Mouse (Mus musculus) hindbrain, postnatal 0 days (tissue): ENCODE data around the gene Gm13277. TPM values are rescaled to one million over a fixed set of nuclear protein-coding genes. Genes with fewer than 3 reads are reported as not detected.
"Not testable (repeated sequence)": the region's sequence is repeated elsewhere in the genome, so short reads cannot be mapped to it uniquely, and the experiment has no call there.

Source experiments
- ATAC-seq: fragments of 200-750 bp; cut with Nextera tagmentation; 2 replicates; pipeline ENCODE4 v1.8.0; 2017; ENCODE audit warnings: mild to moderate bottlenecking, moderate TSS enrichment, moderate library complexity
- DNase-seq: peaks from one replicate; pipeline ENCODE4 v3.0.0-alpha.2; 2015; ENCODE audit warnings: low spot score
- H3K27ac ChIP-seq: fragments of 300-500 bp; sonication (generic); 2 replicates; pipeline ENCODE4 v1.5.1; 2014; ENCODE audit warnings: mild to moderate bottlenecking
- H3K27me3 ChIP-seq: fragments of 300-500 bp; sonication (generic); 2 replicates; pipeline ENCODE4 v1.6.1; 2014; ENCODE audit warnings: low read length, mixed read lengths; ENCODE audit not compliant: insufficient read depth
- H3K36me3 ChIP-seq: fragments of 300-500 bp; sonication (generic); 2 replicates; pipeline ENCODE4 v1.6.1; 2014; ENCODE audit warnings: low read length, mixed read lengths; ENCODE audit not compliant: insufficient read depth
- H3K4me1 ChIP-seq: fragments of 300-500 bp; sonication (generic); 2 replicates; pipeline ENCODE4 v1.6.1; 2014; ENCODE audit warnings: antibody characterized with exemption, low read length, mixed read lengths; ENCODE audit not compliant: insufficient read depth
- H3K4me2 ChIP-seq: fragments of 300-500 bp; sonication (generic); 2 replicates; pipeline ENCODE4 v1.6.1; 2014; ENCODE audit warnings: low read depth, mild to moderate bottlenecking, low read length, moderate library complexity, mixed read lengths
- H3K4me3 ChIP-seq: fragments of 300-500 bp; sonication (generic); 2 replicates; pipeline ENCODE4 v1.5.1; 2014; ENCODE audit warnings: low read length
- H3K9ac ChIP-seq: fragments of 300-500 bp; sonication (generic); replicated peaks from 2 replicates; pipeline ENCODE4 v1.6.1; 2014; ENCODE audit warnings: mild to moderate bottlenecking, low read length, moderate library complexity, mixed read lengths
- H3K9me3 ChIP-seq: fragments of 300-500 bp; sonication (generic); 2 replicates; pipeline ENCODE4 v1.6.1; 2016; ENCODE audit warnings: low read length, mixed read lengths
- CTCF ChIP-seq: IDR thresholded peaks from 2 replicates; pipeline ENCODE4 v1.5.1; 2016; ENCODE audit warnings: antibody characterized with exemption, control low read depth, low read depth
- WGBS: fragments of 180-500 bp; shearing (Covaris S2); extraction: QIAGEN DNeasy Blood & Tissue Kit; methylation state at CpG from one replicate; pipeline ENCODE4 v1.1.7; 2014; 5-methylcytosine and 5-hydroxymethylcytosine counted together
- polyA plus RNA-seq: library from polyadenylated mRNA; unstranded; fragments of >200 nt; fragmentation: Nextera tagmentation; extraction: Ambion mirVana; gene quantifications from 2 replicates; pipeline ENCODE4 v1.2.1, GENCODE M21; 2015
- total RNA-seq: library from RNA; depleted of rRNA; stranded (reverse); fragments of >200 nt; gene quantifications from 2 replicates; pipeline ENCODE4 v1.2.3, GENCODE M21; 2014; rRNA removed

Gene Gm13277
- total and polyA plus RNA-seq, 2 experiments from 2014 or later, result not detected

DNA sequence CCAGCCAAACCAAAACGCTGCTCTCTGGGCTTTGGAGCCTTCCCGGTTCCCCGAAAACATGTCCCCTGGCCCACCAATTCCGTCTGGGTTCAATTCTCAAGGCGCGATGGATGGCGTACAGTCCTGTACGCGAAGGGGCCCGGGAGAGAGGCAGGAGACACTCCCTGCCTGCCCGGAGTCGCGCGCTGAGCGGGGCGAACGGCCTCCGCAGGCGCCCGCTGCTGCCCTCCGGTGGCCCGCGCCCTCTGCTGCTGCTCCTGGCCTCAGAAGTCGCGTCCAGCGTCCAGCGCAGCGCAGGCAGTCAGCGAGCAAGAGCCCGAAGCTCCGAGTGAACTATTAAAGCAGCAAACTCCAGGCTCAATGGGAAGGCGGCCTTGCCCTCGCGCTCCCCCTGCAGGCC lies 17.3 kb downstream of the Gm13277 start:
- not testable (repeated sequence) for H3K4me1 ChIP-seq, H3K9me3 ChIP-seq, DNase-seq, H3K4me3 ChIP-seq, H3K27ac ChIP-seq, H3K4me2 ChIP-seq, ATAC-seq, H3K36me3 ChIP-seq, H3K9ac ChIP-seq, H3K27me3 ChIP-seq
- WGBS, result 0% methylated on average over 6 of the region's 34 CpGs

DNA sequence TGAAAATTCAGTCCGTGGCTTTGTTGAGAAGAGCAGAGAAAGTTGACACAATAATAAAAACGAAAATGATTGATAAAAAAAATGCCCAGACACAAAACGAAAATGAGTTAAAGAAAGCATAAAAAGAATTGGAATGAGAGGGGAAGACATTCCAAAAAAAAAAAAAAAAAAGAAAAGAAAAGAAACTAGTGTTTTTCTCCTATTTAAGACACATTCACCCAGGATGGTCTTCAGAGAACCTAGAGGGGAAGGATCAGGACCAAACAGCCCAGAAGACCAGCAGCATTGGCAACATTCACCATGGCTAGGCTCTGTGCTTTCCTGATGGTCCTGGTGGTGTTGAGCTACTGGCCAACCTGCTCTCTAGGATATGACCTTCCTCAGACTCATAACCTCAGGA lies 27.5 kb downstream of the Gm13277 start, which contains the start of gene Ifna7:
Ifna7 (plus strand) TSS at position 301 of the 400 bp plus-strand sequence.
- Histone ChIP-seq H3K27ac (no peak within 1 kb of the TSS), H3K4me2 (no peak within 1 kb of the TSS), H3K4me1 (no peaks in the 10 kb centered on the region), H3K27me3 (no peaks in the 10 kb centered on the region), H3K9ac (no peak within 1 kb of the TSS), H3K36me3 (no peaks in the 10 kb centered on the region), H3K4me3 (no peak within 1 kb of the TSS), H3K9me3 (no peaks in the 10 kb centered on the region)
- 67% methylated on average over 3 of the region's 3 CpGs for WGBS
- TF ChIP-seq CTCF, result no peak
- no peak for ATAC-seq
- no peak for DNase-seq

DNA sequence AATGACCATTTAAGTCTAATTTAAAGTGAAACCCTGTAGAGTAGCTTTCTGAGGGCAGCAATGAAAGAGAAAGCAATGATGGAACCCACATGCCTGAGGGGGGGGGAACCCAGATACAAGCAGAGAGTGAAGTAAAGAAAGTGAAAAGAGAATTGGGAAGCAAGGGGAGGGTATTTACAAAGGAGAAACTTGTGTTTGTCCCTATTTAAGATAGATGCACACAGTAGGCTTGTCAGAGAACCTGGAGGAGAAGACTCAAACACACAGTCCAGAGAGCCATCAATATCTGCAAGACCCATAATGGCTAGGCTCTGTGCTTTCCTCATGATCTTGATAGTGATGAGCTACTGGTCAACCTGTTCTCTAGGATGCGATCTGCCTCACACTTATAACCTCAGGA lies 31.2 kb downstream of the Gm13277 start, which contains the start of gene Ifna11:
Ifna11 (plus strand) TSS at position 301 of the 400 bp plus-strand sequence.
- Histone ChIP-seq H3K4me1 (no peaks in the 10 kb centered on the region), H3K27ac (no peak within 1 kb of the TSS), H3K9ac (no peak within 1 kb of the TSS), H3K4me2 (no peak within 1 kb of the TSS), H3K9me3 (no peaks in the 10 kb centered on the region), H3K4me3 (no peak within 1 kb of the TSS), H3K27me3 (no peaks in the 10 kb centered on the region), H3K36me3 (no peaks in the 10 kb centered on the region)
- TF ChIP-seq CTCF, result no peak
- ATAC-seq (no peak), DNase-seq (no peak)
- 89% methylated on average over 1 of the region's 1 CpGs for WGBS

DNA sequence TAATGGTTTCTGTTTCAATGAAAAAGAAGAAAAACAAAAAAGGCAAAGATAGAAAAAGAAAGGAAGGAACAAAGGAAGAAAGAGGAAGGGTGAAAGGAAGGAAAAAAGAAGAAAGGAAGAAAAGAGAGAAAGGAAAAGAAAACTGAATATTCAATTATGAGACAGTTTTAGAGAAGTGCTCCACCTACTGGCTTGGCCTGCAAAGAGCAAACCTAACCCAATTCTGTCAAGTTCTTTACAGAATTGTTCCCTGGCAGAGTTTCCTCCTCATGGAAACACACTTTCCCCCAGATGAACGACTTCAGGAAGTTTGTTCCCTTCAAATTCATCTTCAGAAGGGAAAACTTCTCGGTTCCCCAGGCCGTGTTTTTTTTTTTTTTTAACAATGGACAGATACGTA lies 34.6 kb downstream of the Gm13277 start:
- H3K36me3 ChIP-seq, result no peaks in the 10 kb centered on the region
- H3K4me2 ChIP-seq, result no peak overlapping the region
- no peak overlapping the region for H3K27ac ChIP-seq
- ATAC-seq (no peak), DNase-seq (peak; percentile 53)
- H3K9me3 ChIP-seq, result no peaks in the 10 kb centered on the region
- 21% methylated on average over 4 of the region's 4 CpGs for WGBS
- H3K4me3 ChIP-seq, result no peak overlapping the region
- peak; percentile 67 for TF ChIP-seq CTCF
- no peaks in the 10 kb centered on the region for H3K4me1 ChIP-seq
- H3K9ac ChIP-seq, result no peak overlapping the region
- no peaks in the 10 kb centered on the region for H3K27me3 ChIP-seq

- H3K4me2 ChIP-seq, H3K36me3 ChIP-seq, H3K9ac ChIP-seq, H3K4me3 ChIP-seq, H3K9me3 ChIP-seq, H3K4me1 ChIP-seq, ATAC-seq, H3K27ac ChIP-seq, H3K27me3 ChIP-seq, DNase-seq: not testable (repeated sequence)
These were observed 38.7 kb downstream of the Gm13277 start, which contains the start of gene Ifna6 for GRCm38 (mm10) chr4:88827116-88827515. Gene Ifna6 (plus strand): TSS chr4:88827416.

- H3K27ac ChIP-seq, result no peak overlapping the region
- no peaks in the 10 kb centered on the region for H3K36me3 ChIP-seq
- no peak overlapping the region for H3K4me3 ChIP-seq
- no peaks in the 10 kb centered on the region for H3K4me1 ChIP-seq
- TF ChIP-seq CTCF, result peak; percentile 62
- H3K4me2 ChIP-seq, result no peak overlapping the region
- no peak for ATAC-seq
- WGBS, result 23% methylated on average over 4 of the region's 4 CpGs
- peak; percentile 36 for DNase-seq
- H3K9me3 ChIP-seq, result no peaks in the 10 kb centered on the region
- no peaks in the 10 kb centered on the region for H3K27me3 ChIP-seq
- H3K9ac ChIP-seq, result no peak overlapping the region
These were observed 42.1 kb downstream of the Gm13277 start for GRCm38 (mm10) chr4:88830523-88830922.

DNA sequence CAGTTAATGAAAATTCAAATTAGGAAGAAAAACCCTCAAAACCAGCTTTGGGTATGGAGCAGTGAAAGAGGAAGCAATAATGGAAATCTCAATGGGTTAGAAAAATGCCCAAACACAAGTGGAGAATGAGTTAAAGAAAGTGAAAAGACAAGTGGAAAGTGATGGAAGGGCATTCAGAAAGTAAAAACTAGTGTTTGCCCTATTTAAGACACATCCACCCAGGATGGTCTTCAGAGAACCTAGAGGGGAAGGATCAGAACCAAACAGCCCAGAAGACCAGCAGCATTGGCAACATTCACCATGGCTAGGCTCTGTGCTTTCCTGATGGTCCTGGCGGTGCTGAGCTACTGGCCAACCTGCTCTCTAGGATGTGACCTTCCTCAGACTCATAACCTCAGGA lies 46.8 kb downstream of the Gm13277 start, which contains the start of gene Ifna5:
Ifna5 (plus strand) TSS at position 301 of the 400 bp plus-strand sequence.
- not testable (repeated sequence) for H3K4me1 ChIP-seq

More for the DNA sequence above, 46.8 kb downstream of the Gm13277 start, which contains the start of gene Ifna5:
- H3K9me3 ChIP-seq, H3K27ac ChIP-seq, H3K27me3 ChIP-seq, H3K9ac ChIP-seq, ATAC-seq, H3K4me2 ChIP-seq, DNase-seq, H3K36me3 ChIP-seq, H3K4me3 ChIP-seq: not testable (repeated sequence)
- 82% methylated on average over 1 of the region's 1 CpGs for WGBS

Other genes starting within 250 kb of the Gm13277 start
Only the 30 nearest of the 31 such genes appear.
- gene Ifna14, start 216.8 kb upstream of the Gm13277 start, total RNA-seq, result not detected in 2 replicates
- not detected in 2 replicates for gene Ifna14, start 216.8 kb upstream of the Gm13277 start, polyA plus RNA-seq
- gene Ifna9, start 196.2 kb upstream of the Gm13277 start, total RNA-seq, result not detected in 2 replicates
- gene Ifna9, start 196.2 kb upstream of the Gm13277 start, polyA plus RNA-seq, result not detected in 2 replicates
- gene Ifna12, start 185.3 kb upstream of the Gm13277 start, total RNA-seq, result not detected in 2 replicates
- gene Ifna12, start 185.3 kb upstream of the Gm13277 start, polyA plus RNA-seq, result not detected in 2 replicates
- not detected in 2 replicates for gene C87499, start 154.2 kb upstream of the Gm13277 start, total RNA-seq
- not detected in 2 replicates for gene C87499, start 154.2 kb upstream of the Gm13277 start, polyA plus RNA-seq
- gene Ifna13, start 144.2 kb upstream of the Gm13277 start, total RNA-seq, result not detected in 2 replicates
- not detected in 2 replicates for gene Ifna13, start 144.2 kb upstream of the Gm13277 start, polyA plus RNA-seq
- not detected in 2 replicates for gene Ifna16, start 111.7 kb upstream of the Gm13277 start, total RNA-seq
- not detected in 2 replicates for gene Ifna16, start 111.7 kb upstream of the Gm13277 start, polyA plus RNA-seq
- not detected in 2 replicates for gene Ifna2, start 104.7 kb upstream of the Gm13277 start, total RNA-seq
- not detected in 2 replicates for gene Ifna2, start 104.7 kb upstream of the Gm13277 start, polyA plus RNA-seq
- not detected in 2 replicates for gene Ifnab, start 97.3 kb upstream of the Gm13277 start, total RNA-seq
- gene Ifnab, start 97.3 kb upstream of the Gm13277 start, polyA plus RNA-seq, result not detected in 2 replicates
- 0.18 and 2.2 TPM in 2 replicates for gene Gm26566, start 66.8 kb upstream of the Gm13277 start, total RNA-seq
- gene Gm26566, start 66.8 kb upstream of the Gm13277 start, polyA plus RNA-seq, result 1.4 and 1.5 TPM in 2 replicates
- 140 TPM in 2 replicates for gene Klhl9, start 66.2 kb upstream of the Gm13277 start, total RNA-seq
- 73.1 and 78.8 TPM in 2 replicates for gene Klhl9, start 66.2 kb upstream of the Gm13277 start, polyA plus RNA-seq
- not detected in 2 replicates for gene Gm13271, start 33.8 kb upstream of the Gm13277 start, total RNA-seq
- not detected in 2 replicates for gene Gm13271, start 33.8 kb upstream of the Gm13277 start, polyA plus RNA-seq
- gene Gm13283, start 28.5 kb upstream of the Gm13277 start, total RNA-seq, result not detected in 2 replicates
- not detected in 2 replicates for gene Gm13283, start 28.5 kb upstream of the Gm13277 start, polyA plus RNA-seq
- not detected in 2 replicates for gene Gm13290, start 14.8 kb upstream of the Gm13277 start, total RNA-seq
- gene Gm13290, start 14.8 kb upstream of the Gm13277 start, polyA plus RNA-seq, result not detected in 2 replicates
- not detected in 2 replicates for gene Gm13289, start 11.7 kb upstream of the Gm13277 start, total RNA-seq
- not detected in 2 replicates for gene Gm13289, start 11.7 kb upstream of the Gm13277 start, polyA plus RNA-seq
- gene Gm13272, start 8.8 kb upstream of the Gm13277 start, total RNA-seq, result not detected in 2 replicates
- gene Gm13272, start 8.8 kb upstream of the Gm13277 start, polyA plus RNA-seq, result not detected in 2 replicates
- gene Ifnz, start 6.5 kb upstream of the Gm13277 start, total RNA-seq, result not detected in 2 replicates
- gene Ifnz, start 6.5 kb upstream of the Gm13277 start, polyA plus RNA-seq, result not detected in 2 replicates
- not detected in 2 replicates for gene Gm13276, start 2.9 kb upstream of the Gm13277 start, total RNA-seq
- not detected in 2 replicates for gene Gm13276, start 2.9 kb upstream of the Gm13277 start, polyA plus RNA-seq
- not detected in 2 replicates for gene Gm13278, start 2.9 kb downstream of the Gm13277 start, total RNA-seq
- gene Gm13278, start 2.9 kb downstream of the Gm13277 start, polyA plus RNA-seq, result not detected in 2 replicates
- not detected in 2 replicates for gene Gm13275, start 5.9 kb downstream of the Gm13277 start, total RNA-seq
- gene Gm13275, start 5.9 kb downstream of the Gm13277 start, polyA plus RNA-seq, result not detected in 2 replicates
- gene Gm13279, start 8.8 kb downstream of the Gm13277 start, total RNA-seq, result not detected in 2 replicates
- gene Gm13279, start 8.8 kb downstream of the Gm13277 start, polyA plus RNA-seq, result not detected in 2 replicates
- gene Gm13285, start 11.0 kb downstream of the Gm13277 start, total RNA-seq, result not detected in 2 replicates
- gene Gm13285, start 11.0 kb downstream of the Gm13277 start, polyA plus RNA-seq, result 0.14 TPM in 1 of 2 replicates, not detected in the other
- not detected in 2 replicates for gene Gm13287, start 14.6 kb downstream of the Gm13277 start, total RNA-seq
- gene Gm13287, start 14.6 kb downstream of the Gm13277 start, polyA plus RNA-seq, result not detected in 2 replicates
- not detected in 2 replicates for gene Gm13288, start 16.9 kb downstream of the Gm13277 start, total RNA-seq
- gene Gm13288, start 16.9 kb downstream of the Gm13277 start, polyA plus RNA-seq, result not detected in 2 replicates
- not detected in 2 replicates for gene Ifna7, start 27.6 kb downstream of the Gm13277 start, total RNA-seq
- gene Ifna7, start 27.6 kb downstream of the Gm13277 start, polyA plus RNA-seq, result not detected in 2 replicates
- gene Ifna11, start 31.3 kb downstream of the Gm13277 start, total RNA-seq, result not detected in 2 replicates
- gene Ifna11, start 31.3 kb downstream of the Gm13277 start, polyA plus RNA-seq, result not detected in 2 replicates
- gene Ifna6, start 38.8 kb downstream of the Gm13277 start, total RNA-seq, result not detected in 2 replicates
- gene Ifna6, start 38.8 kb downstream of the Gm13277 start, polyA plus RNA-seq, result not detected in 2 replicates
- gene Ifna5, start 46.9 kb downstream of the Gm13277 start, total RNA-seq, result not detected in 2 replicates
- gene Ifna5, start 46.9 kb downstream of the Gm13277 start, polyA plus RNA-seq, result not detected in 2 replicates
- gene Ifna4, start 53.2 kb downstream of the Gm13277 start, total RNA-seq, result not detected in 2 replicates
- gene Ifna4, start 53.2 kb downstream of the Gm13277 start, polyA plus RNA-seq, result not detected in 2 replicates
- not detected in 2 replicates for gene Ifna1, start 61.5 kb downstream of the Gm13277 start, total RNA-seq
- not detected in 2 replicates for gene Ifna1, start 61.5 kb downstream of the Gm13277 start, polyA plus RNA-seq
- gene Ifne, start 91.6 kb downstream of the Gm13277 start, total RNA-seq, result not detected in 2 replicates
- gene Ifne, start 91.6 kb downstream of the Gm13277 start, polyA plus RNA-seq, result not detected in 2 replicates